Mouse (Mus musculus) neural tube, embryonic 12.5 days (tissue): ENCODE measurements around the gene Adh7. TPM values are rescaled to one million over a fixed set of nuclear protein-coding genes. Genes with fewer than 3 reads are reported as not detected.

Experiments
- ATAC-seq: fragments of 200-750 bp; cut with Nextera tagmentation; 2 replicates; pipeline ENCODE4 v1.8.0; 2017; ENCODE audit warnings: low read depth, mild to moderate bottlenecking, moderate TSS enrichment, moderate library complexity; ENCODE audit not compliant: low FRiP score
- H3K27ac ChIP-seq: fragments of 300-500 bp; sonication (generic); 2 replicates; pipeline ENCODE4 v1.5.1; 2016
- H3K27me3 ChIP-seq: fragments of 300-500 bp; sonication (generic); replicated peaks from 2 replicates; pipeline ENCODE4 v1.6.1; 2016; ENCODE audit warnings: mild to moderate bottlenecking
- H3K36me3 ChIP-seq: fragments of 300-500 bp; sonication (generic); 2 replicates; pipeline ENCODE4 v1.6.1; 2016; ENCODE audit warnings: mild to moderate bottlenecking
- H3K4me1 ChIP-seq: fragments of 300-500 bp; sonication (generic); 2 replicates; pipeline ENCODE4 v1.6.1; 2016
- H3K4me2 ChIP-seq: fragments of 300-500 bp; sonication (generic); replicated peaks from 2 replicates; pipeline ENCODE4 v1.6.1; 2016; ENCODE audit warnings: mild to moderate bottlenecking
- H3K4me3 ChIP-seq: fragments of 300-500 bp; sonication (generic); 2 replicates; pipeline ENCODE4 v1.5.1; 2016
- H3K9ac ChIP-seq: fragments of 300-500 bp; sonication (generic); 2 replicates; pipeline ENCODE4 v1.6.1; 2016; ENCODE audit warnings: mild to moderate bottlenecking
- H3K9me3 ChIP-seq: fragments of 300-500 bp; sonication (generic); 2 replicates; pipeline ENCODE4 v1.6.1; 2016; ENCODE audit warnings: mild to moderate bottlenecking
- WGBS: fragments of 180-500 bp; shearing (Covaris S2); methylation state at CpG from one replicate; pipeline ENCODE4 v1.1.7; 2016; 5-methylcytosine and 5-hydroxymethylcytosine counted together
- polyA plus RNA-seq: library from polyadenylated mRNA; unstranded; fragments of >200 nt; fragmentation: Nextera tagmentation; extraction: Ambion mirVana; gene quantifications from 2 replicates; pipeline ENCODE4 v1.2.1, GENCODE M21; 2016

Gene Adh7
- polyA plus RNA-seq: not detected in 2 replicates

GRCm38 (mm10) chr3:138217631-138218264, at the start of gene Adh7:
TSS of gene Adh7 (plus strand) at chr3:138217760.
- H3K4me1 ChIP-seq: no peaks in the 10 kb centered on the region
- no peaks in the 10 kb centered on the region for H3K9me3 ChIP-seq
- no peak within 1 kb of the TSS for H3K4me3 ChIP-seq
- H3K27me3 ChIP-seq: no peaks in the 10 kb centered on the region
- H3K27ac ChIP-seq: no peak within 1 kb of the TSS
- H3K4me2 ChIP-seq: no peak within 1 kb of the TSS
- WGBS: 82% methylated on average over 10 of the region's 10 CpGs
- H3K9ac ChIP-seq: no peak within 1 kb of the TSS
- ATAC-seq: no peak
- no peaks in the 10 kb centered on the region for H3K36me3 ChIP-seq

DNA sequence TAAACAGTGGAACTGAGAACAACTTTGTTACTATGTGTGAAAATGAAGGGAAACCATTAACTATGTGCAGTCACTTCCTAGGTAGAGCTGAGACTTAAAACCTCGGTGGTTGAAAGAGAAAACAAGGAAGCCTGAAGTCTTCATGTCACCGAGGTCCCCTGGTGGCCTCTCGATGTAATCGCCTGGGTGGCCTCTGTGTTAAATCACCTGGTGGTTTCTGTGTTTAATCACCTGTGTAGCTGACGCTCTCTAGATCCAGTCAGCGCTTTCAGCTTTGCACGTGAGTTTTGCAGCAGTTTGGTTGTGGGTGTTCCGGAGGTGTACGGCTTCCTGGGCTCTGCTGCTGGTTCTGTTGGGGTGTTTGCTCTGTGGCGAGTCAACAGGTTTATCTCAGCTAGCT, 44.3 kb upstream of the Adh7 start:
- no peak overlapping the region for H3K27ac ChIP-seq
- H3K4me2 ChIP-seq: no peak overlapping the region
- ATAC-seq: no peak
- no peak overlapping the region for H3K4me3 ChIP-seq
- H3K9ac ChIP-seq: no peak overlapping the region
- no peaks in the 10 kb centered on the region for H3K27me3 ChIP-seq
- 84% methylated on average over 10 of the region's 10 CpGs for WGBS
- no peaks in the 10 kb centered on the region for H3K36me3 ChIP-seq
- no peaks in the 10 kb centered on the region for H3K4me1 ChIP-seq
- no peaks in the 10 kb centered on the region for H3K9me3 ChIP-seq

DNA sequence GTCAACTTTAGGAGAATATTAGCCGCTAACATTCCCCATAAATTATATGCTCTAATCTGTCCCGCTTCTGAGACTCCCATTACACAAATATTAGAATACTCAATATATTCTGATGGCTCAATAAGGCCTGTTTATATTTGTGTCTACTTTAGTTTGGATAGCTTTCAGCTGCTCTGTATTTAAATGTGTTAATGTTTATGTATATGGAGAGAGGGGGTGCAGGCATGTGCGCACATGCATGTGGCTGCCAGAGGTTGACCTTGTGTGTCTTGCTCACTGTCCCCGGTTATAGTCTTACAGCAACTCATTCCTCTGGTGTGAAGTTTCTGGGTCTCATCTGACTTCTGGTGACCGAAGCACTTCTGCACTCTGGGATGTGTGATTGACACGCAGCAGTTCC, 42.0 kb upstream of the Adh7 start:
- Histone ChIP-seq H3K27me3 (no peaks in the 10 kb centered on the region), H3K27ac (no peak overlapping the region), H3K4me1 (no peaks in the 10 kb centered on the region), H3K36me3 (no peaks in the 10 kb centered on the region), H3K9ac (no peak overlapping the region), H3K4me2 (no peak overlapping the region), H3K9me3 (no peaks in the 10 kb centered on the region), H3K4me3 (no peak overlapping the region)
- no peak for ATAC-seq
- WGBS: 95% methylated on average over 6 of the region's 6 CpGs

DNA sequence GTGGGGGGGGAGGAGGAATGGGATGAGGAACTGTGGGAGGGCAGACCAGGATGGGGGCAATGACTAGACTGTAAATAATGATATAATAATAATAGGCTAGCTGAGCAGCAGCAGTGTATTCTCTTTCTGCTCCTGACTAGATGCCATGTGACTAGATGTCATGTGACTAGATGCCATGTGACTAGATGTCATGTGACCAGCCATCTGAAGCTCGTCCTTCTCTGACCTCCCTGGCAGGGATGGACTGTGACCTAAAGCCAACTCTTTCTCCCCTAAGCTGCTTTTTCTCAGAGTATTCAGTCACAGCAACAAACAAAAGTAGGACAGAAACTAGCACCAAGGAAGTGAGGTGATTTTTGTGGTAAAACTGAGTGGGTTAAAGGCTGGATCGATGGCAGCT, 35.5 kb upstream of the Adh7 start:
- ATAC-seq: no peak

DNA sequence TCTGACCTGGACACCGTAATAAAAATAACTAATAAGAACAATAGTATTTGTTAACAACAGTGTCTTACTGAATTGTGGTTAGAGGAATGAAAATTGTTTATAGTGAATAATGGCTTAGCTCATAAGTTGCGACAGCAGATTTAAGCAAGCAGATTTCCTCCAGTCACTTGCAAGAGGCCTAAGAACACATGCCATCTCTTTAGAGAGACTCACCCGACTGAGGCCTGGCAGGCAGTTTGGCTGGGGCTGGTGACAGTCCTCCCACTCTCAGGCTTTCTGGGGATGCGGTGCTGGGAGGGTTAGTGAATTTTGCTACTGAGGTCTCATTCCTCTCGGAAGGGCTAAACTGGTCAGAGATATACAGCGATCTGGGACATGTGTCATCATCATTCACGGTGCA, 34.2 kb upstream of the Adh7 start:
- WGBS: 91% methylated on average over 7 of the region's 7 CpGs
- ATAC-seq: no peak
- H3K4me1 ChIP-seq: peaks cover 5% of the 10 kb centered on the region

More for the DNA sequence above, 35.5 kb upstream of the Adh7 start:
- no peak overlapping the region for H3K4me3 ChIP-seq
- peaks cover 5% of the 10 kb centered on the region for H3K4me1 ChIP-seq
- H3K4me2 ChIP-seq: no peak overlapping the region
- H3K9me3 ChIP-seq: no peaks in the 10 kb centered on the region
- H3K27ac ChIP-seq: no peak overlapping the region
- H3K9ac ChIP-seq: no peak overlapping the region
- H3K27me3 ChIP-seq: no peaks in the 10 kb centered on the region
- 89% methylated on average over 2 of the region's 2 CpGs for WGBS
- H3K36me3 ChIP-seq: no peaks in the 10 kb centered on the region

GRCm38 (mm10) chr3:138185290-138185689, 32.3 kb upstream of the Adh7 start:
- Histone ChIP-seq H3K4me2 (no peak overlapping the region), H3K36me3 (no peaks in the 10 kb centered on the region), H3K9me3 (no peaks in the 10 kb centered on the region), H3K9ac (no peak overlapping the region), H3K27me3 (no peaks in the 10 kb centered on the region), H3K4me3 (no peak overlapping the region), H3K27ac (no peak overlapping the region), H3K4me1 (peaks cover 5% of the 10 kb centered on the region)
- 77% methylated on average over 4 of the region's 4 CpGs for WGBS
- no peak for ATAC-seq

More for the DNA sequence above, 34.2 kb upstream of the Adh7 start:
- Histone ChIP-seq H3K27ac (no peak overlapping the region), H3K4me3 (no peak overlapping the region), H3K9ac (no peak overlapping the region), H3K36me3 (no peaks in the 10 kb centered on the region), H3K27me3 (no peaks in the 10 kb centered on the region), H3K9me3 (no peaks in the 10 kb centered on the region), H3K4me2 (no peak overlapping the region)

- Histone ChIP-seq H3K27me3 (no peaks in the 10 kb centered on the region), H3K9ac (no peak overlapping the region), H3K4me2 (no peak overlapping the region), H3K27ac (no peak overlapping the region), H3K4me3 (no peak overlapping the region), H3K36me3 (no peaks in the 10 kb centered on the region), H3K4me1 (peaks cover 5% of the 10 kb centered on the region), H3K9me3 (no peaks in the 10 kb centered on the region)
- ATAC-seq: no peak
- 88% methylated on average over 26 of the region's 26 CpGs for WGBS
These were observed 31.3 kb upstream of the Adh7 start for GRCm38 (mm10) chr3:138185995-138186930.

- 88% methylated on average over 7 of the region's 7 CpGs for WGBS
These were observed 25.3 kb upstream of the Adh7 start for GRCm38 (mm10) chr3:138192260-138192659.

GRCm38 (mm10) chr3:138193683-138194302, 23.8 kb upstream of the Adh7 start, which contains the start of gene 4930579F01Rik:
TSS of gene 4930579F01Rik (minus strand) at chr3:138193825.
- Histone ChIP-seq H3K27ac (no peak within 1 kb of the TSS), H3K9ac (no peak within 1 kb of the TSS), H3K27me3 (no peaks in the 10 kb centered on the region; the same call in 1 of the 2 replicates), H3K4me1 (no peaks in the 10 kb centered on the region), H3K4me2 (no peak within 1 kb of the TSS), H3K36me3 (no peaks in the 10 kb centered on the region), H3K9me3 (no peaks in the 10 kb centered on the region), H3K4me3 (no peak within 1 kb of the TSS)
- no peak for ATAC-seq
- WGBS: 87% methylated on average over 15 of the region's 15 CpGs

More at GRCm38 (mm10) chr3:138192260-138192659, 25.3 kb upstream of the Adh7 start:
- Histone ChIP-seq H3K9me3 (no peaks in the 10 kb centered on the region), H3K9ac (no peak overlapping the region), H3K36me3 (no peaks in the 10 kb centered on the region), H3K4me1 (no peaks in the 10 kb centered on the region), H3K4me3 (no peak overlapping the region), H3K27ac (no peak overlapping the region), H3K4me2 (no peak overlapping the region), H3K27me3 (no peaks in the 10 kb centered on the region; the same call in 1 of the 2 replicates)
- ATAC-seq: no peak

GRCm38 (mm10) chr3:138197093-138197492, 20.5 kb upstream of the Adh7 start:
- no peak overlapping the region for H3K27ac ChIP-seq
- WGBS: 87% methylated on average over 14 of the region's 14 CpGs
- H3K4me3 ChIP-seq: no peak overlapping the region
- no peak overlapping the region for H3K9ac ChIP-seq
- no peaks in the 10 kb centered on the region; the same call in 1 of the 2 replicates for H3K27me3 ChIP-seq
- ATAC-seq: no peak
- no peaks in the 10 kb centered on the region for H3K4me1 ChIP-seq
- no peak overlapping the region for H3K4me2 ChIP-seq
- H3K9me3 ChIP-seq: no peaks in the 10 kb centered on the region
- no peaks in the 10 kb centered on the region for H3K36me3 ChIP-seq

- no peaks in the 10 kb centered on the region for H3K9me3 ChIP-seq
- H3K4me3 ChIP-seq: no peak overlapping the region
- H3K27me3 ChIP-seq: no peaks in the 10 kb centered on the region; the same call in 1 of the 2 replicates
- no peak overlapping the region for H3K9ac ChIP-seq
- 70% methylated on average over 9 of the region's 9 CpGs for WGBS
- H3K4me2 ChIP-seq: no peak overlapping the region
- no peak overlapping the region for H3K27ac ChIP-seq
- no peaks in the 10 kb centered on the region for H3K36me3 ChIP-seq
- ATAC-seq: peak; percentile 4; the same call in 1 of the 2 replicates
- no peaks in the 10 kb centered on the region for H3K4me1 ChIP-seq
These were observed 20.0 kb upstream of the Adh7 start for GRCm38 (mm10) chr3:138197556-138197955.
